Mouse (Mus musculus) lung, adult 2 months (tissue): ENCODE data around the gene Zfp579.

Experiments
- CTCF ChIP-seq: fragments of 200-500 bp; IDR thresholded peaks from 2 replicates; pipeline ENCODE4 v1.5.1; 2011; ENCODE audit warnings: mild to moderate bottlenecking, low read length, control low read depth; ENCODE audit not compliant: insufficient read depth
- POLR2A ChIP-seq: fragments of 200-500 bp; IDR thresholded peaks from 2 replicates; pipeline ENCODE4 v1.6.1; 2011; ENCODE audit warnings: low read depth, mild to moderate bottlenecking, control low read depth, low read length, borderline replicate concordance; ENCODE audit errors: extremely low read depth

GRCm38 (mm10) chr7:5017352-5017751, 21.4 kb upstream of the Zfp579 start:
- TF ChIP-seq CTCF (no peak), POLR2A (no peak)
